Mouse (Mus musculus): ENCODE data around the gene Srxn1.

Gene Srxn1

GRCm38 (mm10) chr2:152155414-152156208, 50.3 kb downstream of the Srxn1 start:
- no peak for DNase-seq (ENCODE audit: low read depth in 1 of 2, low spot score in 2 of 2)

DNA sequence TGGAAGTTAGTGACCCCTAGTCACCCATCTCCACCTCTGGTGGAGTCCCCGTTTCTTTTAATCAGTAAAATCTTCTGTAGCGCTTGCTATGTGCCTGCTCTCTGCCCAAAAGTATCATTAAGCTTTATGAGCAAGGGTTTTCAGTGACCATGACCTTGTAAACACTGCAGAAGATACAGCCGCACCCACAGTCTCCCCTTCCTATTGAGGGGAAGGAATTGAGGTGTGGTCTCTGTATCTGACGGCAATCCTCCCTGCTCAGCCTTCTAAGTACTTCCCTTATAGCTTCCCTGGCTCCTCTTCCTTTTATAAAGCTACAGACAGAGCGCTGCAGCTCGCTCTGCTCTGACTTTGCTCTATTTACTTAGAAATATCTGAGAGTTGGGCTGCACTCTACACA, 51.2 kb downstream of the Srxn1 start:
- DNase-seq (ENCODE audit: low read depth in 1 of 2, low spot score in 2 of 2) = no peak

- DNase-seq (ENCODE audit: low read depth in 1 of 2, low spot score in 2 of 2) = no peak
Measured at GRCm38 (mm10) chr2:152159487-152159886, 54.2 kb downstream of the Srxn1 start.

Measured in monocyte, adult 2 months (primary cell).